ENCODE assay signal across 8 mouse cellular contexts in genomic region chr10:69321519-69322035, GRCm38 (mm10). TPM values are rescaled to one million over a fixed set of nuclear protein-coding genes. Genes with fewer than 3 reads are reported as not detected.
DNase-seq lines count a peak whose midpoint lies in the region; ATAC-seq lines count a peak whose summit lies in the region.

No protein-coding gene starts in this region.

- H3K27ac ChIP-seq in heart, embryonic 12.5 days (ENCODE audit: poor library complexity, severe bottlenecking): no peak overlapping the region
- no peak overlapping the region for H3K27ac ChIP-seq in midbrain, embryonic 13.5 days
- H3K27ac ChIP-seq in midbrain, embryonic 10.5 days (replicated peaks): no peak overlapping the region
- peak overlapping the region; percentile 18; the same call in 1 of the 2 replicates for H3K27ac ChIP-seq in stomach, embryonic 15.5 days

- peaks cover 4% of the 10 kb centered on the region; the same call in 1 of the 2 replicates for H3K9me3 ChIP-seq in heart, embryonic 12.5 days (replicated peaks)
- no peaks in the 10 kb centered on the region for H3K9me3 ChIP-seq in midbrain, embryonic 13.5 days
- no peaks in the 10 kb centered on the region; the same call in 1 of the 2 replicates for H3K9me3 ChIP-seq in midbrain, embryonic 10.5 days (replicated peaks)
- H3K9me3 ChIP-seq in stomach, embryonic 15.5 days: no peaks in the 10 kb centered on the region

- intact Hi-C loops in left cerebral cortex, postnatal 25 days (cut with DNase I): loop anchor here (2.0 to 5.0 kb wide), 2 partner anchors 419 to 859 kb away; no protein-coding TSS in a partner anchor

- DNase-seq in heart, postnatal 4 days: no peak
- DNase-seq in midbrain, embryonic 10.5 days (ENCODE audit: low spot score): no peak
- peak; percentile 53 to 68 for DNase-seq in kidney, postnatal 25 days
- DNase-seq in urinary bladder, postnatal 4 days (ENCODE audit: low spot score in 2 of 2): no peak
- no peak for DNase-seq in left cerebral cortex, postnatal 25 days (ENCODE audit: low spot score in 2 of 2)

- H3K9ac ChIP-seq in heart, embryonic 12.5 days: no peak overlapping the region
- no peak overlapping the region for H3K9ac ChIP-seq in midbrain, embryonic 13.5 days (replicated peaks)
- H3K9ac ChIP-seq in stomach, embryonic 15.5 days: no peak overlapping the region

- ATAC-seq in heart, embryonic 12.5 days (ENCODE audit: insufficient number of reproducible peaks, low FRiP score): no peak
- 0 out of 2 replicates have a peak, but pooled peaks have one; percentile 30 for ATAC-seq in midbrain, embryonic 13.5 days
- peak; percentile 83 for ATAC-seq in stomach, embryonic 15.5 days (ENCODE audit: insufficient read depth, low FRiP score, low read depth)

- WGBS in heart, embryonic 12.5 days: 48% methylated on average over 15 of the region's 15 CpGs
- WGBS in midbrain, embryonic 13.5 days: 54% methylated on average over 15 of the region's 15 CpGs
- 57% methylated on average over 15 of the region's 15 CpGs for WGBS in midbrain, embryonic 10.5 days
- WGBS in stomach, embryonic 15.5 days: 35% methylated on average over 15 of the region's 15 CpGs

- H3K36me3 ChIP-seq in heart, embryonic 12.5 days: no peaks in the 10 kb centered on the region
- no peaks in the 10 kb centered on the region for H3K36me3 ChIP-seq in midbrain, embryonic 13.5 days
- H3K36me3 ChIP-seq in midbrain, embryonic 10.5 days: no peaks in the 10 kb centered on the region
- H3K36me3 ChIP-seq in stomach, embryonic 15.5 days: no peaks in the 10 kb centered on the region

- no peaks in the 10 kb centered on the region for H3K27me3 ChIP-seq in heart, embryonic 12.5 days (replicated peaks)
- no peaks in the 10 kb centered on the region for H3K27me3 ChIP-seq in midbrain, embryonic 13.5 days
- H3K27me3 ChIP-seq in midbrain, embryonic 10.5 days (ENCODE audit: low read depth, poor library complexity, severe bottlenecking): no peaks in the 10 kb centered on the region
- no peaks in the 10 kb centered on the region for H3K27me3 ChIP-seq in stomach, embryonic 15.5 days (replicated peaks)

- H3K4me3 ChIP-seq in heart, embryonic 12.5 days: no peak overlapping the region
- no peak overlapping the region for H3K4me3 ChIP-seq in midbrain, embryonic 13.5 days (replicated peaks)
- H3K4me3 ChIP-seq in midbrain, embryonic 10.5 days: no peak overlapping the region
- H3K4me3 ChIP-seq in stomach, embryonic 15.5 days (replicated peaks): peak overlapping the region; percentile 23

- H3K4me2 ChIP-seq in heart, embryonic 12.5 days: peak overlapping the region; percentile 51
- H3K4me2 ChIP-seq in midbrain, embryonic 13.5 days (replicated peaks): no peak overlapping the region
- H3K4me2 ChIP-seq in stomach, embryonic 15.5 days: peak overlapping the region; percentile 45

- H3K4me1 ChIP-seq in heart, embryonic 12.5 days (replicated peaks): no peaks in the 10 kb centered on the region
- H3K4me1 ChIP-seq in midbrain, embryonic 13.5 days (replicated peaks): no peaks in the 10 kb centered on the region
- no peaks in the 10 kb centered on the region for H3K4me1 ChIP-seq in midbrain, embryonic 10.5 days
- H3K4me1 ChIP-seq in stomach, embryonic 15.5 days: 0 out of 2 replicates have a peak, but pooled peaks cover 3% of the 10 kb centered on the region

RNA-seq across cellular contexts. Expression of gene Cdk1, which starts 31.2 kb away (rescaled TPM):
- 337 and 339 TPM in 2 replicates for polyA plus RNA-seq in heart, embryonic 12.5 days (2016; fragmentation: Nextera tagmentation; extraction: Ambion mirVana)
- total RNA-seq in heart, postnatal 4 days (2021): 100 to 1,000 TPM; 130 to 136 TPM
- polyA plus RNA-seq in midbrain, embryonic 13.5 days (2015; fragmentation: Nextera tagmentation; extraction: Ambion mirVana): 149 and 181 TPM in 2 replicates
- polyA plus RNA-seq in midbrain, embryonic 10.5 days (2016; fragmentation: Nextera tagmentation; extraction: Ambion mirVana): 440 and 527 TPM in 2 replicates
- polyA plus RNA-seq in stomach, embryonic 15.5 days (2015; fragmentation: Nextera tagmentation; extraction: Ambion mirVana): 411 and 449 TPM in 2 replicates
- total RNA-seq in left cerebral cortex, postnatal 25 days (2021): under 1 TPM; 0.73 to 0.87 TPM

Comparison
In these comparisons a context has a peak if more than half of its experiments do, and no peak if none do; other contexts are left out.
1. DNase-seq: peak in kidney, postnatal 25 days (2 of 2); none in heart, postnatal 4 days (single experiment), midbrain, embryonic 10.5 days (single experiment), urinary bladder, postnatal 4 days (0 of 2) and left cerebral cortex, postnatal 25 days (0 of 2).